Mouse (Mus musculus) erythroid progenitor cell, adult 5-6 weeks (primary cell): ENCODE measurements around the gene Iqce. TPM values are rescaled to one million over a fixed set of nuclear protein-coding genes. Genes with fewer than 3 reads are reported as not detected.
A peak's percentile ranks its signal among the peaks of the same experiment; 100 is the strongest.

Experiments used
- ATAC-seq: replicated peaks from 2 replicates; pipeline ENCODE4 v1.8.0; 2016; ENCODE audit warnings: moderate number of reproducible peaks, mild to moderate bottlenecking, moderate TSS enrichment, inconsistent platforms; ENCODE audit not compliant: poor library complexity, low FRiP score, severe bottlenecking
- total RNA-seq, 2 experiments: library from RNA; stranded (forward) in 1 of 2; stranded (reverse) in 1 of 2; fragments of 150-400 nt in 1 of 2; fragments of 186-747, 209-891 nt in 1 of 2; gene quantifications; 2 replicates each; pipeline versions ENCODE4 v1.2.3 to v1.2.4; 2015 to 2017; ENCODE audit warnings: low replicate concordance in 2 of 2

Iqce gene
- total RNA-seq, 2 experiments from 2014 or later = 1.7 to 6.2 TPM

GRCm38 (mm10) chr5:140641254-140641928 lies 60.8 kb downstream of the Iqce start:
- ATAC-seq = no peak

- ATAC-seq = no peak
Measured at GRCm38 (mm10) chr5:140640812-140641211, 61.4 kb downstream of the Iqce start.

GRCm38 (mm10) chr5:140639871-140640270 lies 62.3 kb downstream of the Iqce start:
- ATAC-seq = no peak

GRCm38 (mm10) chr5:140639312-140639711 lies 62.9 kb downstream of the Iqce start:
- ATAC-seq = no peak

- no peak for ATAC-seq
Measured at GRCm38 (mm10) chr5:140638484-140638883, 63.7 kb downstream of the Iqce start.

GRCm38 (mm10) chr5:140637989-140638388 lies 64.2 kb downstream of the Iqce start:
- no peak for ATAC-seq

- ATAC-seq = no peak
Measured at GRCm38 (mm10) chr5:140637058-140637410, 65.1 kb downstream of the Iqce start.

GRCm38 (mm10) chr5:140636316-140637057 lies 65.7 kb downstream of the Iqce start:
- no peak for ATAC-seq

GRCm38 (mm10) chr5:140634798-140635722 lies 67.1 kb downstream of the Iqce start:
- no peak for ATAC-seq

- no peak for ATAC-seq
Measured at GRCm38 (mm10) chr5:140633432-140633831, 68.7 kb downstream of the Iqce start.

- ATAC-seq = peak; percentile 51; the same call in 1 of the 2 replicates
Measured at GRCm38 (mm10) chr5:140628995-140629394, 73.2 kb downstream of the Iqce start.

- no peak for ATAC-seq
Measured at GRCm38 (mm10) chr5:140627580-140627979, 74.6 kb downstream of the Iqce start.

GRCm38 (mm10) chr5:140624961-140625360 lies 77.2 kb downstream of the Iqce start:
- no peak for ATAC-seq

GRCm38 (mm10) chr5:140624238-140624637 lies 77.9 kb downstream of the Iqce start:
- no peak for ATAC-seq

GRCm38 (mm10) chr5:140623791-140624190 lies 78.4 kb downstream of the Iqce start:
- no peak for ATAC-seq

- ATAC-seq = no peak
Measured at GRCm38 (mm10) chr5:140622978-140623670, 79.1 kb downstream of the Iqce start.

- no peak for ATAC-seq
Measured at GRCm38 (mm10) chr5:140621517-140621916, 80.7 kb downstream of the Iqce start.

GRCm38 (mm10) chr5:140621092-140621491 lies 81.1 kb downstream of the Iqce start:
- ATAC-seq = no peak

GRCm38 (mm10) chr5:140619895-140620736 lies 82.1 kb downstream of the Iqce start:
- ATAC-seq = no peak
